Mouse (Mus musculus) mouse trophoblast stem cell (cell line): ENCODE data around the gene Bbs5.

Source experiments
- in situ Hi-C, 2 experiments: fragments of 300-500 bp; cut with MseI, MboI; formaldehyde crosslinking; loops; 2 replicates in 1 of 2; 3 replicates in 1 of 2; pipeline ENCODE4 v1.15.1; 2025

Gene Bbs5

GRCm38 (mm10) chr2:69646726-69647490, at the start of gene Bbs5:
Gene Bbs5, plus strand, starts transcription at chr2:69647171.
- in situ Hi-C loops: no loop called here

DNA sequence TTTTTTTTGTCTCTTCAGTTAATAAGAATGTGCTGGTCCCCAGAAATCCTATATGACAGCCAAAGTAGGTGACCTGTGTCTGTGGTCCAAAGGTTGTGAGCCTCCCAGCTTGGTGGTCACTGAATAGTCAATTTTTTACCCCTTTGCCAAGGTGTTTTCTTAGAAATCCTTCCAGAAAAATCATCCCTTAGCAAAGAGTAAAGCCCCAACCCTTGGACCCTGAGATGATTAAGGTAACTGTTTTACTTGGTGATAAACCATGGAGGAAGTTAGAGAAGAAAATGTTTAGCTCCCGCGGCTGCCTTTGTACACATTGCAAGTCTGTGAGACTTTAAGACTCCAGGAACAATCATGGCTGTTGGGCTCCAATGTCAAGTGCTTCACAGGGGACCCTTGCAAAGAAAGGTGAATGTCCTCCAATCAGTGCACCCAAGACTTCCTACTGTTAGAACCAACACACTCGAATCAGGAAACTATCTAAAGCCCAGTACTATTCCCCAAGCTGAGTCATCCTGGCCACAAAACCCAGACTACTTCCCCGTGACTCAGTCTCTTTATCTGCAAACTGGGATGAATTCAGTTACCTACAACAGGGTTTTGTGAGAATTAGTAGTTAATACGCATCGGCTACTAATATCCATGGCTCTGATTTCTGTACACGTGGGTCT, 43.1 kb upstream of the Bbs5 start:
- in situ Hi-C loops: no loop called here

DNA sequence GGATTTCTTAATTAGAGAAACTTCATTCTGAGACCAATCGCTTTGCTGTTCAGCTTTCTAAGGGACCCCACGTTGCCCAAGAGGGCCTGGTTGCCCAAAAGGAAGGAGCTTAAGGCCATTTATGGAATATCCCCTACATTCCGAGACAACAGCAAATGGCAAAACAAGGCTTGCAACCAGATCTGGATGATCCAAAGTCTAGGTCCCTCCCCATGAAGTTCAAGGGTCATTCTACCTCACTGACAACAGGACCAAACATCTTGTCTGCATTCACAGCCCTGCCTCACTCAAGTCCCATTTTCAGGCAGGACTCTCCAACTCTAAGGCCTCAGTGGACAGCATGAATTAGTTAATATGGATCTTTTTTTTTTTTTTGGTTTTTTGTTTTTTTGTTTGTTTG, 40.4 kb upstream of the Bbs5 start:
- in situ Hi-C loops: no loop called here

GRCm38 (mm10) chr2:69612237-69612636, 34.7 kb upstream of the Bbs5 start:
- in situ Hi-C loops: no loop called here

DNA sequence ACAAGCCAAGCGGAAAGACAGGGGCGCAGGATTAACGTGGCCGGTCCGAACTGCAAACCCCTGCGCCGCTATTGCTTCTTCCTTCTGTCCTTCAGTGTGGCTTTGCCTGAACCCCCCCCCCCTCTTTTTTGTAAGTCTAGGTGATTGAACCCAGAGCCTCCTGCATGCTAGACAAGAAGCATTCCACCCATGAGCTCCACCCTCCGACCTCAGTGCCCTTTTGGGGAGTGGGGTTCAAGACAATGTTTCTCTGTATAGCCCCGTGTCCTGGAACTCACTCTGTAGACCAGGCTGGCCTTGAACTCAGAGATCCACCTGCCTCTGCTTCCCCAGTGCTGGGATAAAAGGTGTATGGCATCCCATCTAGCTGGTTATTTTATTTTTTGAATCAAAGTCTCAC, 34.3 kb upstream of the Bbs5 start:
- in situ Hi-C loops: no loop called here

- in situ Hi-C loops: no loop called here
Measured at GRCm38 (mm10) chr2:69613237-69613636, 33.7 kb upstream of the Bbs5 start.

GRCm38 (mm10) chr2:69618336-69618735, 28.6 kb upstream of the Bbs5 start:
- in situ Hi-C loops: no loop called here

DNA sequence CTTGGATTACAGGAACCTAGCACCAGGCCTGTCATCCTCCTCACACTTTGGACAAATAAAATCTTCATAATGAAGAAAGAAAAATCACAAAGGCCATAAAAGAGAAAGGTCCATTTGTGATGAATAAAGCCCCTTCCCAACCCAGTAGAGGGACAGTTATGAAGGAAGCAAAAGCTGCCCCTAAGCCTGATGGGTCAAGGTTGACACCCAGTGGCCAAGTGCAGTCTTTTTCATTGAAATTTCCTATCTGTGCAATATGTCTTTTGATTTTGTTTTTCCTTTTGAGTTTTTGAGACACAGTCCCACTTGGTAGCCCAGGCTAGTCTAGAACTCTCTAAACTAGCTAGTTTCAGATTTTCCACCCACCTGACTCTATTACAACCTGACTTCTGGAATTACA, 27.7 kb upstream of the Bbs5 start:
- in situ Hi-C loops: no loop called here

DNA sequence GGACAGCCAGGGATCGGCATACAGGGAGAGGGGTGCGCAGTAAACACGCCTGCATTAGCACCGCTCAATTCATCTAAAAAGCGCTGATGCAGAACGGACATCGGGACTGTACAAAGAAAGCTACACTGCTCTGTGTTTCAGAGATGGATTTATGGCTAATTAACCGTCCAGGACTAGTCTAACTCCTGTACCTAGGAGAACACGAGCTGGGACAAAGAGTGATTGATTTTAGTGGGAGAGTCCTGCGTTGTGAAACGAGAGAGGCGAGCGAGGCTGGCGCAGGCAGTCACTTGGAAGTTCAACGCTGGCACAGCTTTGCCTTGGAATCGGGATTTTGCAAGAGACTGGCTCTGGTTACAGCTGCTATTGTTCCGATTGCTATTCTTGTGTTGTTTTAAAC, 17.8 kb upstream of the Bbs5 start:
- in situ Hi-C loops: no loop called here

DNA sequence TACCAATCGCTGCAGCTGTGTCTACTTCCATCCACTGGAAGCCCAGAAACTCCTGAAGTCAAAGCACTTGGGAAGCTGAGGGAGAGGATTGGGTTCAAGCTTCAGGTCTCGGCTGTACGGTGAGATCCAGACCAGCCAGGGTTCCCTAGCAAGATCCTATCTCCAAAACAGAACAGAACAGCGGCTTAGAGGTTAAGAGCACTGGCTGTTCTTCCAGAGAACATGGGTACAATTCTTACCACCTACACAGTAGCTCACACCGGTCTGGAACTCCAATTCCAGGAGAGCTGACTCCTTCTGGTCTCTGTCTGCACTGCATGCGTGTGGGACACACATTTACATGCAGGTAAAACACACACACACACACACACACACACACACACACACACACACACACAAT, 17.1 kb upstream of the Bbs5 start:
- in situ Hi-C loops: loop anchor here in 1 of 2 experiments (10.0 kb wide), 1 partner anchor 145 kb away; no protein-coding TSS in a partner anchor

GRCm38 (mm10) chr2:69630792-69631191, 16.2 kb upstream of the Bbs5 start:
- in situ Hi-C loops: loop anchor here in 1 of 2 experiments (10.0 kb wide), 1 partner anchor 144 kb away; no protein-coding TSS in a partner anchor

DNA sequence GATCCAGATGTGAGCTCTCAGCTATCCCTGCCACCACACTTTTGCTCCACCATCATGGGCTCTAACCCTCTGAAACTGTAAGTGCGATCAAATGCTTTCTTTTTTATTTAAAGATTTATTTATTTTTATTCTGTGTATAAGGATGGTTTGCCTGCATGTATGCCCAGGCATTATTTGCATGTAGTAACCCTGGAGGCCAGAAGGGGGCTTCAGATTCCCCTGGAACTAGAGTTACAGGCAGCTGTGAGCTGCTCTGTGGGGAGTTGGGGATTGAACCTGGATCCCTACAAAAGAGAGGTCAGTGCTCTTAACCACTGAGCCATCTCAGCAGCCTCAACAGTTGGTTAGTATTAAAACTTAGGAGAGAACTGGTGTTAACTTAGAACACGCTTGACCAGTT, 15.5 kb upstream of the Bbs5 start:
- in situ Hi-C loops: loop anchor here in 1 of 2 experiments (10.0 kb wide), 1 partner anchor 143 kb away; no protein-coding TSS in a partner anchor

GRCm38 (mm10) chr2:69635064-69635701, 11.8 kb upstream of the Bbs5 start:
- in situ Hi-C loops: loop anchor here in 1 of 2 experiments (10.0 kb wide), 1 partner anchor 140 kb away; no protein-coding TSS in a partner anchor

DNA sequence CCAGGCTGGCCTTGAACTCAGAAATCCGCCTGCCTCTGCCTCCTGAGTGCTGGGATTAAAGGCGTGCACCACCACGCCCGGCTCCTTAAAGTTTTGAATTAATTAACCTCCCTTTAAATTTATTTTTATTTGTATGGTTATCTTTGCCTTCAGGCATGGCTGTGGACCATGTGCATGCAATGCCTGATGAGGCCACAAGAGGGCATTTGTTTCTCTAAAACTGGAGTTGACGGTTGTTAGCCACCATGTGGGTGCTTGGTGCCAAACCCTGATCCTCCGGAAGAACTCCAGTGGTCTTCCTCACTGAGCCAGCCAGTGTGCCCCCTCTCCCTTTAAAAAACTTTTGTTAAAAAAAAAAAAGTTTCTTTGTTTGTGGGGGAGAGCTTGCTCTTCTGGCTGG, 11.2 kb upstream of the Bbs5 start:
- in situ Hi-C loops: loop anchor here in 1 of 2 experiments (10.0 kb wide), 1 partner anchor 139 kb away; no protein-coding TSS in a partner anchor

GRCm38 (mm10) chr2:69637989-69638388, 9.0 kb upstream of the Bbs5 start:
- in situ Hi-C loops: loop anchor here in 1 of 2 experiments (10.0 kb wide), 1 partner anchor 137 kb away; no protein-coding TSS in a partner anchor

GRCm38 (mm10) chr2:69640100-69640499, 6.9 kb upstream of the Bbs5 start:
- in situ Hi-C loops: no loop called here

DNA sequence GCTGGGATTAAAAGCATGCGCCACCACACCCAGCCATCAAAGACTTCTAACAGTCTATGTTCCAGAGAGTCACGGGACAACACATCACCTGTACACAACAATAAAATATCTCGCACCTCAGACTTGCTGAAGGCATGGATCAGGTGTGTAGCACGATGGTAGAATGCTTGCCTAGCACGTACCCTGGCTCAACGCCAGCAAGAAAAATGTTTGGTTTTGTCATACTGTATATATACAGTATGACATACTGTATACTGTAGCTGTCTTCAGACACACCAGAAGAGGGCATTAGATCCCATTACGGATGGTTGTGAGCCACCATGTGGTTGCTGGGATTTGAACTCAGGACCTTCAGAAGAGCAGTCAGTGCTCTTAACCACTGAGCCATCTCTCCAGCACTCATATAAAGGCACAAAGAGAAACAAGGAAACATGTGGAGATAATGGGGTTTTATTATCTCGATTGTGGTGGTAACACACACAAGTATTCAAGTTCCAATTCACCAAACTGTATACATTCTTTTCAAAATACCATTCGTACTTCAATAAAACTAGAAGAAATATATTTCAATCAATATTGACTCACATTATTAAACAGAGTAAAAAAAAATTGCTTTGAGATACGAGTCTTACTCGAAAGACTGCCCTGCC, 1.9 kb upstream of the Bbs5 start:
- in situ Hi-C loops: no loop called here

DNA sequence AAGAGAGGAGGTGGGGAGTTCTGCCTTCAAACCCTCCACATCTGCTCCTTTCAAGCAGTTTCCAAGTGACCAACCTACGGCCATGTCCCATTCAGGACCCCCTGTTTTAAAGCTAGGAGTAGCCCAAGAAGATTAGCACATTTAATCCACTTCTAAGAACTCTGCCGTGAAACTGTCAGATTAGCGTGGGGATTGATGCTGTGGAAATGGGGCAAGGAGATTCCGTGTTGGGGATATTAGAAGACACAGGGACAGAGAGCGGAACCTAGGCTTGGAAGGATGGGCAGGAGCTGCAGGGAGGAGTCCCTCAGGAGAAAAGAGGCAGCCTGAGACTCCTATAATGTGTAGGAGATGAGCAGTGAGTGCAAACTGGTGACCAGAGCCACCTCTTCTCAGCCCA, 2.7 kb downstream of the Bbs5 start:
- in situ Hi-C loops: no loop called here

GRCm38 (mm10) chr2:69659326-69659725, 12.4 kb downstream of the Bbs5 start:
- in situ Hi-C loops: no loop called here

- in situ Hi-C loops: no loop called here
Measured at GRCm38 (mm10) chr2:69663827-69664476, 17.0 kb downstream of the Bbs5 start.

GRCm38 (mm10) chr2:69667656-69668055, 20.7 kb downstream of the Bbs5 start:
- in situ Hi-C loops: no loop called here
